Mouse (Mus musculus) erythroblast, embryonic 14.5 days (primary cell): ENCODE measurements around the gene Cdk6.

Experiments
- GATA1 ChIP-seq: IDR thresholded peaks from 2 replicates; pipeline ENCODE4 v1.6.1; 2012; ENCODE audit warnings: low read length, inconsistent platforms, mixed read lengths
- TAL1 ChIP-seq: IDR thresholded peaks from 3 replicates; pipeline ENCODE4 v1.6.1; 2012; ENCODE audit warnings: low read length, inconsistent platforms, mixed read lengths

GRCm38 (mm10) chr5:3306146-3306545, 35.1 kb upstream of the Cdk6 start:
- TF ChIP-seq TAL1 = no peak
- TF ChIP-seq GATA1 = no peak
